Mouse (Mus musculus) myocyte (in vitro differentiated cells): ENCODE measurements at regions not wholly inside any gene's neighbourhood (a gene's known extent, or its start where the extent isn't known, plus 50 kb on each side); places are given as distances from the start of the nearest gene placed in this dataset.

ENCODE experiments used
- E2F4 ChIP-seq: IDR thresholded peaks from one replicate; pipeline ENCODE4 v1.6.1; 2011; ENCODE audit warnings: mild to moderate bottlenecking, control low read depth, moderate library complexity; ENCODE audit not compliant: insufficient read depth
- MAX ChIP-seq: IDR thresholded peaks from one replicate; pipeline ENCODE4 v1.6.1; 2011; ENCODE audit warnings: low read depth, mild to moderate bottlenecking, control low read depth
- POLR2A ChIP-seq: IDR thresholded peaks from one replicate; pipeline ENCODE4 v1.6.1; 2011; ENCODE audit warnings: low read depth, mild to moderate bottlenecking, control low read depth, moderate library complexity; ENCODE audit not compliant: insufficient read length
- POLR2AphosphoS2 ChIP-seq: IDR thresholded peaks from one replicate; pipeline ENCODE4 v1.6.1; 2011; ENCODE audit warnings: low read depth, control low read depth; ENCODE audit not compliant: insufficient read length
- REST ChIP-seq: IDR thresholded peaks from one replicate; pipeline ENCODE4 v1.6.1; 2011; ENCODE audit warnings: mild to moderate bottlenecking, control low read depth, moderate library complexity; ENCODE audit not compliant: insufficient read depth, insufficient read length
- SRF ChIP-seq: IDR thresholded peaks from one replicate; pipeline ENCODE4 v1.6.1; 2011; ENCODE audit warnings: low read depth; ENCODE audit not compliant: control insufficient read depth, insufficient read length
- TCF12 ChIP-seq: IDR thresholded peaks from one replicate; pipeline ENCODE4 v1.6.1; 2011; ENCODE audit warnings: mild to moderate bottlenecking, control low read depth; ENCODE audit not compliant: poor library complexity, insufficient read depth, severe bottlenecking
- USF1 ChIP-seq: IDR thresholded peaks from one replicate; pipeline ENCODE4 v1.6.1; 2011; ENCODE audit warnings: low read depth, mild to moderate bottlenecking, control low read depth, moderate library complexity

DNA sequence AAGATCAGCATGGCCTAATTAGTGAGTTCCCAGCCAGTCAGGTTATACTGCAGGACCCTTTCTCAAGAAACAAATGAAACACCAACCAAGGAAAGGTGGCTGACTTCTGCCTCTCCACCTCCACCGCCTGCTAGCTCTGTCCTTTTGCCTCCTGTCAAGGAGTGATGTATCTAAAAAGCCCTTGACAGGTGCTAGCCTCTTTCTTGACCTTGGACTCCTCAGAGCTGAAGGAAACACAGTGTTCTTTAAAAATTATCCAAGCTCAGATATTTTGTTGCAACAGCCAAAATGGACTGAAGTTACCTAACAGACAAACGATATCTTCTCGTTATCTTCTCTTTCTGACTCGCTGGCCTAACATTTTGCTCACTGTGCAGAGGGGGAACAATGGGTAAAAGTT, 112.5 kb downstream of the Zfp706 start:
- TF ChIP-seq MAX = no peak
- no peak for TF ChIP-seq POLR2A
- no peak for TF ChIP-seq SRF
- no peak for TF ChIP-seq REST
- TF ChIP-seq POLR2AphosphoS2 = no peak
- TF ChIP-seq USF1 = no peak
- TF ChIP-seq E2F4 = no peak
- no peak for TF ChIP-seq TCF12
